Mouse (Mus musculus): ENCODE data around the gene Ciz1. TPM values are rescaled to one million over a fixed set of nuclear protein-coding genes. Genes with fewer than 3 reads are reported as not detected.

Gene Ciz1
- polyA plus RNA-seq, 1 experiment from 2014 or later: 65.8 TPM

GRCm38 (mm10) chr2:32343351-32343671 lies 8.8 kb upstream of the Ciz1 start:
- Histone ChIP-seq H3K4me1 (peaks cover 22% of the 10 kb centered on the region), H3K4me3 (no peak overlapping the region), H3K36me3 (replicated peaks) (peaks cover 55% of the 10 kb centered on the region), H3K9me3 (no peaks in the 10 kb centered on the region), H3K27ac (replicated peaks) (no peak overlapping the region), H3K27me3 (replicated peaks; ENCODE audit: low read depth, poor library complexity, severe bottlenecking) (peaks cover 6% of the 10 kb centered on the region; the same call in 1 of the 2 replicates)
- no peak for DNase-seq (ENCODE audit: low spot score)
- 91% methylated on average over 2 of the region's 2 CpGs for WGBS

GRCm38 (mm10) chr2:32344056-32344455 lies 8.1 kb upstream of the Ciz1 start:
- Histone ChIP-seq H3K27ac (replicated peaks) (no peak overlapping the region), H3K36me3 (replicated peaks) (peaks cover 57% of the 10 kb centered on the region)
- no peak for DNase-seq (ENCODE audit: low spot score)

GRCm38 (mm10) chr2:32344598-32345321 lies 7.4 kb upstream of the Ciz1 start:
- WGBS: 70% methylated on average over 14 of the region's 14 CpGs
- peaks cover 57% of the 10 kb centered on the region for H3K36me3 ChIP-seq (replicated peaks)

More at GRCm38 (mm10) chr2:32344056-32344455, 8.1 kb upstream of the Ciz1 start:
- H3K4me1 ChIP-seq: peaks cover 22% of the 10 kb centered on the region
- H3K4me3 ChIP-seq: no peak overlapping the region
- no peaks in the 10 kb centered on the region for H3K9me3 ChIP-seq
- H3K27me3 ChIP-seq (replicated peaks; ENCODE audit: low read depth, poor library complexity, severe bottlenecking): peaks cover 6% of the 10 kb centered on the region; the same call in 1 of the 2 replicates
- WGBS: 82% methylated on average over 10 of the region's 10 CpGs

GRCm38 (mm10) chr2:32347019-32347418 lies 5.1 kb upstream of the Ciz1 start:
- H3K36me3 ChIP-seq (replicated peaks): peaks cover 58% of the 10 kb centered on the region
- no peak overlapping the region for H3K27ac ChIP-seq (replicated peaks)
- WGBS: 75% methylated on average over 6 of the region's 6 CpGs
- peaks cover 36% of the 10 kb centered on the region for H3K4me1 ChIP-seq
- no peaks in the 10 kb centered on the region for H3K9me3 ChIP-seq
- H3K4me3 ChIP-seq: no peak overlapping the region
- H3K27me3 ChIP-seq (replicated peaks; ENCODE audit: low read depth, poor library complexity, severe bottlenecking): peaks cover 17% of the 10 kb centered on the region
- no peak for DNase-seq (ENCODE audit: low spot score)

More at GRCm38 (mm10) chr2:32344598-32345321, 7.4 kb upstream of the Ciz1 start:
- Histone ChIP-seq H3K27ac (replicated peaks) (no peak overlapping the region), H3K4me1 (peaks cover 27% of the 10 kb centered on the region), H3K9me3 (no peaks in the 10 kb centered on the region), H3K4me3 (no peak overlapping the region), H3K27me3 (replicated peaks; ENCODE audit: low read depth, poor library complexity, severe bottlenecking) (peaks cover 6% of the 10 kb centered on the region; the same call in 1 of the 2 replicates)
- DNase-seq (ENCODE audit: low spot score): no peak

- 88% methylated on average over 11 of the region's 11 CpGs for WGBS
- no peak for DNase-seq (ENCODE audit: low spot score)
- Histone ChIP-seq H3K9me3 (no peaks in the 10 kb centered on the region), H3K4me3 (no peak overlapping the region), H3K4me1 (peaks cover 41% of the 10 kb centered on the region), H3K27ac (replicated peaks) (no peak overlapping the region), H3K36me3 (replicated peaks) (peaks cover 53% of the 10 kb centered on the region), H3K27me3 (replicated peaks; ENCODE audit: low read depth, poor library complexity, severe bottlenecking) (peaks cover 21% of the 10 kb centered on the region)
Observed at GRCm38 (mm10) chr2:32348311-32348710, 3.8 kb upstream of the Ciz1 start.

GRCm38 (mm10) chr2:32349625-32350255 lies 2.4 kb upstream of the Ciz1 start:
- peaks cover 21% of the 10 kb centered on the region for H3K27me3 ChIP-seq (replicated peaks; ENCODE audit: low read depth, poor library complexity, severe bottlenecking)
- H3K9me3 ChIP-seq: no peaks in the 10 kb centered on the region
- no peak overlapping the region for H3K27ac ChIP-seq (replicated peaks)
- DNase-seq (ENCODE audit: low spot score): no peak
- WGBS: 57% methylated on average over 8 of the region's 8 CpGs
- 0 out of 2 replicates have a peak overlapping the region, but pooled peaks have one; percentile 8 for H3K4me3 ChIP-seq
- H3K36me3 ChIP-seq (replicated peaks): peaks cover 44% of the 10 kb centered on the region
- peaks cover 48% of the 10 kb centered on the region for H3K4me1 ChIP-seq

GRCm38 (mm10) chr2:32350471-32351051 lies 1.6 kb upstream of the Ciz1 start:
- H3K27ac ChIP-seq (replicated peaks): 0 out of 2 replicates have a peak overlapping the region, but pooled peaks have one; percentile 1
- WGBS: 53% methylated on average over 13 of the region's 13 CpGs
- peaks cover 39% of the 10 kb centered on the region for H3K36me3 ChIP-seq (replicated peaks)
- H3K9me3 ChIP-seq: no peaks in the 10 kb centered on the region
- peaks cover 48% of the 10 kb centered on the region for H3K4me1 ChIP-seq
- no peak for DNase-seq (ENCODE audit: low spot score)
- peak overlapping the region; percentile 79; the same call in 1 of the 2 replicates for H3K4me3 ChIP-seq
- peaks cover 21% of the 10 kb centered on the region for H3K27me3 ChIP-seq (replicated peaks; ENCODE audit: low read depth, poor library complexity, severe bottlenecking)

GRCm38 (mm10) chr2:32351471-32351961 lies 611 bp upstream of the Ciz1 start:
- peaks cover 36% of the 10 kb centered on the region for H3K36me3 ChIP-seq (replicated peaks)
- peaks cover 48% of the 10 kb centered on the region for H3K4me1 ChIP-seq
- H3K27me3 ChIP-seq (replicated peaks; ENCODE audit: low read depth, poor library complexity, severe bottlenecking): peaks cover 21% of the 10 kb centered on the region
- H3K9me3 ChIP-seq: no peaks in the 10 kb centered on the region
- DNase-seq (ENCODE audit: low spot score): no peak
- peak overlapping the region; percentile 89 for H3K27ac ChIP-seq (replicated peaks)
- H3K4me3 ChIP-seq: peak overlapping the region; percentile 79
- 57% methylated on average over 9 of the region's 9 CpGs for WGBS

- WGBS: under 1% methylated on average over 63 of the region's 63 CpGs
- no peaks in the 10 kb centered on the region for H3K9me3 ChIP-seq
- peaks cover 27% of the 10 kb centered on the region for H3K36me3 ChIP-seq (replicated peaks)
- H3K27ac ChIP-seq (replicated peaks): peak within 1 kb of the TSS; percentile 89
- peak within 1 kb of the TSS; percentile 79 for H3K4me3 ChIP-seq
- H3K4me1 ChIP-seq: peaks cover 53% of the 10 kb centered on the region
- peak; percentile 95 for DNase-seq (ENCODE audit: low spot score)
- peaks cover 21% of the 10 kb centered on the region for H3K27me3 ChIP-seq (replicated peaks; ENCODE audit: low read depth, poor library complexity, severe bottlenecking)
Observed at GRCm38 (mm10) chr2:32353007-32353542, 948 bp downstream of the Ciz1 start, which contains the start of gene Dnm1. Gene Dnm1 (minus strand): TSS chr2:32353338.

GRCm38 (mm10) chr2:32353836-32354235 lies 1.7 kb downstream of the Ciz1 start:
- Histone ChIP-seq H3K9me3 (no peaks in the 10 kb centered on the region), H3K27ac (replicated peaks) (peak overlapping the region; percentile 89; the same call in 1 of the 2 replicates), H3K4me1 (peaks cover 53% of the 10 kb centered on the region), H3K36me3 (replicated peaks) (peaks cover 19% of the 10 kb centered on the region), H3K27me3 (replicated peaks; ENCODE audit: low read depth, poor library complexity, severe bottlenecking) (peaks cover 21% of the 10 kb centered on the region), H3K4me3 (peak overlapping the region; percentile 79; the same call in 1 of the 2 replicates)
- whole genome bisulfite sequencing: 69% methylated on average over 6 of the region's 6 CpGs
- DNase-seq (ENCODE audit: low spot score): no peak

- Histone ChIP-seq H3K4me1 (peaks cover 55% of the 10 kb centered on the region), H3K27me3 (replicated peaks; ENCODE audit: low read depth, poor library complexity, severe bottlenecking) (peaks cover 21% of the 10 kb centered on the region), H3K9me3 (no peaks in the 10 kb centered on the region), H3K27ac (replicated peaks) (no peak overlapping the region), H3K36me3 (replicated peaks) (peaks cover 13% of the 10 kb centered on the region), H3K4me3 (no peak overlapping the region)
- WGBS: 89% methylated on average over 3 of the region's 3 CpGs
- DNase-seq (ENCODE audit: low spot score): no peak
Observed at GRCm38 (mm10) chr2:32354336-32354895, 2.3 kb downstream of the Ciz1 start.

- Histone ChIP-seq H3K4me1 (peaks cover 53% of the 10 kb centered on the region), H3K9me3 (no peaks in the 10 kb centered on the region), H3K36me3 (replicated peaks) (no peaks in the 10 kb centered on the region), H3K4me3 (no peak overlapping the region), H3K27me3 (replicated peaks; ENCODE audit: low read depth, poor library complexity, severe bottlenecking) (peaks cover 12% of the 10 kb centered on the region), H3K27ac (replicated peaks) (no peak overlapping the region)
- 78% methylated on average over 10 of the region's 10 CpGs for WGBS
- DNase-seq (ENCODE audit: low spot score): no peak
Observed at GRCm38 (mm10) chr2:32356216-32356615, 4.1 kb downstream of the Ciz1 start.
